Mouse (Mus musculus) G1E (cell line): ENCODE results near the gene Bmi1.

Source experiments
- CTCF ChIP-seq: IDR thresholded peaks from 2 replicates; pipeline ENCODE4 v1.5.1; 2012; ENCODE audit warnings: low read depth, low read length, inconsistent platforms, mixed read lengths
- GATA1 ChIP-seq: IDR thresholded peaks from 2 replicates; pipeline ENCODE4 v1.6.1; 2012; ENCODE audit warnings: borderline replicate concordance, low read length, inconsistent platforms, mixed read lengths
- GATA2 ChIP-seq: IDR thresholded peaks from 2 replicates; pipeline ENCODE4 v1.6.1; 2012; ENCODE audit warnings: low read depth, low read length, inconsistent platforms, borderline replicate concordance
- POLR2AphosphoS5 ChIP-seq: IDR thresholded peaks from 2 replicates; pipeline ENCODE4 v1.6.1; 2012; ENCODE audit warnings: low read depth, low read length, inconsistent platforms; ENCODE audit not compliant: insufficient replicate concordance
- TAL1 ChIP-seq: conservative IDR thresholded peaks from 2 replicates; pipeline ENCODE4 v1.6.1; 2012; ENCODE audit warnings: low read depth, low read length, inconsistent platforms, mixed read lengths

- TF ChIP-seq CTCF (no peak), POLR2AphosphoS5 (no peak), GATA2 (no peak), GATA1 (no peak), TAL1 (no peak)
These were observed 7.2 kb downstream of the Bmi1 start for GRCm38 (mm10) chr2:18684062-18684461.
